Mouse (Mus musculus) adrenal gland, adult 2 months (tissue): ENCODE results near the gene Phtf2. TPM values are rescaled to one million over a fixed set of nuclear protein-coding genes. Genes with fewer than 3 reads are reported as not detected.
A peak's percentile ranks its signal among the peaks of the same experiment; 100 is the strongest.
"Not testable (repeated sequence)": the region's sequence is repeated elsewhere in the genome, so short reads cannot be mapped to it uniquely, and the experiment has no call there.

ENCODE experiments used
- DNase-seq: peaks from one replicate; pipeline ENCODE4 v3.0.0; 2021
- polyA plus RNA-seq: library from polyadenylated mRNA; depleted of rRNA; stranded (reverse); fragments of >200 nt; gene quantifications from 2 replicates; pipeline ENCODE4 v1.2.3, GENCODE M21; 2012
- total RNA-seq, 2 experiments: library from RNA; stranded (reverse); gene quantifications; 2 replicates each; pipeline ENCODE4 v1.2.3; 2021

Phtf2 gene
- total and polyA plus RNA-seq, 3 experiments = 0.56 to 11.0 (median 9.0) TPM

- DNase-seq = no peak
These were observed 16.6 kb downstream of the Phtf2 start for GRCm38 (mm10) chr5:20865193-20865755.

GRCm38 (mm10) chr5:20864216-20864969, 17.5 kb downstream of the Phtf2 start:
- DNase-seq = no peak

DNA sequence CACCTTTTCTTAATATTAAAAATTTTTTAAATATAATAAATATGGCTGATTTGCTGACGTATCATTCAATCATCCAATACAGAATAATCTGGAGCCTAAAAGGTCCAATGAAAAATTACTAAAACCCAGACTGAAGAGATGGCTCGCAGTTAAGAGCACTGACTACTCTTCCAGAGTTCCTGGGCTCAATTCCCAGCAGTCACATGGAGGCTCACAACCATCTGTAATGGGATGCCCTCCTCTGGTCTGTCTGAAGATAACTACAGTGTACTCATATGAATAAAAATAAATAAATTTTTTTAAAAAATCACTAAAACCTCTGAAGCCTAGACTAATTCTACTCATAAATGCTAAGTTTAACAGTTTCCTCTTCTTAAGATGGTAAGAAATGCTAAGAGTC, 20.0 kb downstream of the Phtf2 start:
- no peak for DNase-seq

DNA sequence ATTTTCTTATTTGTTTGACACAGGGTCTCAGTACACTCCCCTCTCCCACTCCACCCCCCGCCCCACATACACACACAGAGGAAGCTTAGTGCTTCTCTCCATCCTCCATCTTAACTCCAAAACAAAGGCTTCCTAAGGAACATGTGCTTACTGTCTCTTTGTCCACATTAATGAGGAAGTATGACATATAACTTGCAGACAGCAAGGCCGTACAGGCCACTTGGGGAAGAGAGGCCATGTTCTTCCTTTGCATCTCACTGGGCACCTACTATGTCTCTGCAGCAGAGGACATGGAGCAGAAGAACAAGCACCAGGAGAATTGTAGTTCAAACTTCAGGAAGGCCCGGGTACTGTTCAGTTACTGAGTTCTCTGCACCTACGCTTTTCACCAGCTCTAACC, 21.4 kb downstream of the Phtf2 start:
- DNase-seq = no peak

DNA sequence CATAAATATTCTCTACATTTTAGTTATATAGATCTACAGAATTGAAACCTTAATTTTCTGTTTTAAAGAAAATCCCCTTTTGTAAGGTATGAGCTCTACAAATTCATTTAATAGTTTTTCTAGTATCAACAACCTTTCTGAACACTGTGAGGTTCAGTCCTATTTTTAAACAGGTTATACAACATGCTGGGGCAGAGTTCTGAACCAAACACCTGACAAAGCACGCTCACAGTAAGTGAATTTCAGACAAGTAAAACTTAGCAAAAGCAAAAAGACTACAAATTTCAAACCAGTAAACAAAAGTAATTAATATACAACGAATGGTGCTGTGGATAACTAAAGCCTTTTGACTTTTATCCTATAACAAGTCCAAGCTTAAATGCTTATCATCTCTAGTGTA, 23.5 kb downstream of the Phtf2 start:
- DNase-seq = no peak

DNA sequence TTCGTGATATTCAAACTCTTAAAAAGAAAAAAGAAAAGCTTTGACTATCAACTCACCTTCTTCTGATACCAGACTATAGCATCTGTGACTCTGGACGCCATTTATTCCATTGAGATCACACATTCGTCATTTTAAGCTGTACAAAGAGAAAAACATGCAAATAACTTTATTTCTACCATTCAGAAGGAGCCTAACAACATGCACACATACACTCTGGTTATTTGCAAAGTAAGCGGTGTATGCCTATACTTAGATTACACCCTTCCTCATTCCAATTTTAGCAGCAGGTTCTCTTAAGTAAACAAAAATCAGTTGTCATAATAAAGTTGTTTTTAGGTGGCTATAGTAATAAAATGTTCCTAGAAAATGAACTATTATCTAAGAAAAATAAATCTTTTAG, 26.9 kb downstream of the Phtf2 start:
- DNase-seq = no peak

- DNase-seq = no peak
These were observed 34.9 kb downstream of the Phtf2 start for GRCm38 (mm10) chr5:20847010-20847409.

- no peak for DNase-seq
These were observed 38.1 kb downstream of the Phtf2 start for GRCm38 (mm10) chr5:20843816-20844215.

- DNase-seq = no peak
These were observed 38.5 kb downstream of the Phtf2 start for GRCm38 (mm10) chr5:20843405-20843804.

DNA sequence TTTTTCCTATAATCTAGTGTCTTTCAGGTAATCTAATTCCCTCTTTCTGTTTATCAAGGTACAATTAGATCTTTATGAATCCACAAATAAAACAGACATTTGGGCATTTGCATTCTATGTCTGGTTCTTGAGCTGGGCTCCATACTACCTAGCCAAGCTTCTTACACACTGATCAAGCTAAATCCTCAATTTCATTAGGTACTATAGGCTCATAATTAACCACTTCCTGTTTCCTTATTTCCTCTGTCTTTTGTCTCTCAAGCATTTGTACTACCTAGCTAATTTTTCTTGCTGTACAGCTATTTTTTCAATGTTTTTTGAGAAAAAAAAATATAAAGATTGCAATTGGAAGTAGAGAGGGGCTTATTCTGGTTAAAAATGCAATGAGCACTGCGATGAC, 44.8 kb downstream of the Phtf2 start:
- DNase-seq = no peak

DNA sequence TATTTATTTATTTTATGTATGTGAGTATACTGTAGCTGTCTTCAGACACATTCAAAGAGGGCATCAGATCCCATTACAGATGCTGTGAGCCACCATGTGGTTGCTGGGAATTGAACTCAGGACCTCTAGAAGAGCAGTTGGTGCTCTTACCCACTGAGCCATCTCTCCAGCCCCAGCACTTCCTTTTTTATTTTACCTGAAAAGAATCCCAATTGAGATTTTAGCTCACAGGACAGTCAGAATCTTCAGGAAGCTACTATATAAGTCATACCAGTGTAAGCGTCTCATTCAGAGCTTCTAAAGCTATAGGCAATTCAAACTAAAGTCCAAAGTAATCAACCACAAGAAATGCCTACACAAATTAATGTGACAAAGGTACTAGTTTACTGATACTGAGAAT, 47.5 kb downstream of the Phtf2 start:
- no peak for DNase-seq

DNA sequence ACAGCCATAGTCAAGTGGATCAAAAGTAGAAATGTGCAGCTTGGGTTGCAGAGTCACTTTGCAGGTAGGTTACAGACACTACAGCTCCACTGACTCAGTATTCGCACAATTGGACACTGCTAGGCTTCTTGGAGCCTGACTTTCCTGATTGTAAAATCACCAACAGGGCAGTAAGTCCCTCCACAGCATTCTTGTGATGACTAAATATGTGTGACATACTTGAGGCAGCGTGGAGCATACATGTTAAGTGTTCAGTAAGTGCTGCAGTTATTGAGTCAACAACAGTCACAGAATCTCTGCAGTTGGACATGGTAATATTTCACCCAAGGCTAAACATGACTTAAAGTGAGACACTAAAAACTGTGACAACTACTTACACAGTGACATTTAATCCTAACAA, 50.5 kb downstream of the Phtf2 start:
- no peak for DNase-seq

- DNase-seq = no peak
These were observed 51.2 kb downstream of the Phtf2 start for GRCm38 (mm10) chr5:20830717-20831116.

DNA sequence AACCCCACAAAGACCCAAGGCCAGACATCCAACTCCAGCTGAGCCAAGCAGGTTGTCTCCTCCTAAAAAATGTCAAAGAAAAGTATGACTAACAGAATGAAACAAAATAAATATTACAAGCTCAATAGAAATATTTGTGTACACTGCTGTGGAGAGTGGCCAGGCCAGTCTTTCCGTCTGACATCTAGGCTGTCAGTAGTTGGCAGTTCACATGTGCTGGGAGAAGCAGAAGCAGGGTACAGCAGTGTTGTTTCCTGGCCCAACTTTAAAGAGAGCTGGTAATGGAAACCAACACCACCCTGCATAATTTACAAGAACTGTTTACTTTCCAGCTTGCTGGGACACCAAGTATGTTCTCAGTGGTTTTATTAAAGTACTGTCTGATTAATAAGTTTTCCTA, 60.3 kb downstream of the Phtf2 start:
- no peak for DNase-seq

- DNase-seq = no peak
These were observed 60.8 kb downstream of the Phtf2 start for GRCm38 (mm10) chr5:20821122-20821521.

- no peak for DNase-seq
These were observed 66.8 kb downstream of the Phtf2 start for GRCm38 (mm10) chr5:20815094-20815493.

GRCm38 (mm10) chr5:20810449-20810848, 71.5 kb downstream of the Phtf2 start:
- DNase-seq = no peak

DNA sequence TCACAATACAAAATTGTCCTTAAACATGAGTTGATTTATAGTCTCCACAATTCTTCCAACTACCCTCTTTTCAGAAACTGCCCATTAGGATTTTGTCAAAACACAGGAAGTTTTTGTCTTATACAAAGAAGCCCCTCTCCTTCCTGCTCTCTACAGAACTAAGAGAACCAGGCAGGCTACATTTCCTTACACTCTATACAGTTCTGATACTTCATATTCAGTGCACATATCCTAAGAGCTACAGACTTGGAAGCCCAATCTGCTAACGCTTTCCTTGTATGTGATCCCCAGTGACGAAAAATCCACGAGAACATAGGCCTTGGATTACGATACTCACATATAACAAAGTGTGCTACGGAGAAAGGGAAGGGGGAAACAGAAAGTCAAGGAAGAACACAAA, 86.0 kb downstream of the Phtf2 start:
- DNase-seq = no peak

DNA sequence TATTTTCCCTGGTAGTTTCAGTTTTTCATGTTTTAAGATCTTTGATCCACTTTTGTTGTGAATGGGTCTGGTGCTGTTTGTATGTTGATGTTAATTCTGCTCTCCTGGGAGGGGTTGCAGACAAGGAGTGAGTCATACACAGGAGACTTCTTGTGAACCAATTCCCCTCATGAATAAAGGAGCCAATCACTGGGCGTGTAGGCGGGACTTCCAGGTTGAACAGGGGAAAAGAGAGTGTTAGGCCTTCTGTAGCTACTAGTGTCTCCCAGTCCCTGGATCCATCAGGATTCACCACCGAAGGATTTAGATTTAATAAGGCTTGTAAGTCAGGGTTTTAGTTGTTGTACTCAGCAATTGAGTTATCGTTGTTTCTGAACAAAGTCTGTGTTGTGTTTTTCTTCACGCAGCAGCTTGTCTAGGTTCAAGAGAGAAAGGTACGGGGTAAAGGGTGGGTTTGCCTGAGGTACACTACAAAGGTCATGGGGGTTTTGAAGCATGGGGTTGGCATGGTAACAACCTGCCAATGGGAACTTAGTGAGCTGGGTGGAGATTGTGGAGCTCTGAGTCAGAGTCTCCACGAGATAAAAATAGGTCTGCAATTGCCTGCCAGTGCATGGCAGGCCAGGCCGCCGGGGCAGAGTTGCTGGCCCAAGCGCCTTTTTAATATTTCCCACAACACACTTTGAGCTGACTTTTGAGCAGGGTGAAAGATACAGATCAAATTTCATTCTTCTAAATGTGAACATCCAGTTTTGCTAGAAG, 90.0 kb downstream of the Phtf2 start:
- peak; percentile 63 for DNase-seq

DNA sequence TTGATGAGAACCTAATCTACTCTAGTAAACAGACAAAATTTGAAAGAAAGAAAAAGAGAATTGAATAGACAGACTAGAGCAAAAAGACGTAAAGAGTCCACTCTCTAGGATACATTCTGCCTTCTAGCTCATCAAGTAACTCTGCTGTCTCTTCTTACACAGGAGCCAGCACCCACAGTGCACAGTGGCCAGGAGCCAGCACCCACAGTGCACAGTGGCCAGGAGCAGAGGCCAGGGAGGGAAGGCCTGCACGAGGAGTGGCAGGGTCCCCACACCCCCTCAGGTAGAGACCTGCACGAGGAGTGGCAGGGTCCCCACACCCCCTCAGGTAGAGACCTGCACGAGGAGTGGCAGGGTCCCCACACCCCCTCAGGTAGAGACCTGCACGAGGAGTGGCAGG, 95.5 kb downstream of the Phtf2 start:
- not testable (repeated sequence) for DNase-seq

GRCm38 (mm10) chr5:20781116-20781515, 100.8 kb downstream of the Phtf2 start:
- no peak for DNase-seq

DNA sequence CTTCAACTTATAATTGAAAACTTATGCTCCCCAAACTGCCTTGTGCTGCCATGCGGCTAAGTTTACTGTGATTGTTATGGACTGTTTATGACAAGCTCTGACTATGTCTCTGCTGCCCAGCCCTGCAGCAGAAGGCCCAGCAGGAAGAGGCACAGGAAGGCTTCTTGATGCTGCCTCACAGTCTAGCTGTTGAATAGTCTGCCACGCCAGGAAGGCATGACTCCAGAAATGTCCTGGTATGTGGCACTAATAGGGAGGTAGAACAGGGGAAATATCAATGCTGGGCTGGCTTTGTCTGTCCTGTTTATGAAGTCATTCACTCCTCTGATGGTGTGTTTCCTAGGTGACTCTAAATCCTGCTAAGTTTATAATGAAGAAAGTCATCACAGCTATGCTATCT, 102.7 kb downstream of the Phtf2 start:
- DNase-seq = no peak

DNA sequence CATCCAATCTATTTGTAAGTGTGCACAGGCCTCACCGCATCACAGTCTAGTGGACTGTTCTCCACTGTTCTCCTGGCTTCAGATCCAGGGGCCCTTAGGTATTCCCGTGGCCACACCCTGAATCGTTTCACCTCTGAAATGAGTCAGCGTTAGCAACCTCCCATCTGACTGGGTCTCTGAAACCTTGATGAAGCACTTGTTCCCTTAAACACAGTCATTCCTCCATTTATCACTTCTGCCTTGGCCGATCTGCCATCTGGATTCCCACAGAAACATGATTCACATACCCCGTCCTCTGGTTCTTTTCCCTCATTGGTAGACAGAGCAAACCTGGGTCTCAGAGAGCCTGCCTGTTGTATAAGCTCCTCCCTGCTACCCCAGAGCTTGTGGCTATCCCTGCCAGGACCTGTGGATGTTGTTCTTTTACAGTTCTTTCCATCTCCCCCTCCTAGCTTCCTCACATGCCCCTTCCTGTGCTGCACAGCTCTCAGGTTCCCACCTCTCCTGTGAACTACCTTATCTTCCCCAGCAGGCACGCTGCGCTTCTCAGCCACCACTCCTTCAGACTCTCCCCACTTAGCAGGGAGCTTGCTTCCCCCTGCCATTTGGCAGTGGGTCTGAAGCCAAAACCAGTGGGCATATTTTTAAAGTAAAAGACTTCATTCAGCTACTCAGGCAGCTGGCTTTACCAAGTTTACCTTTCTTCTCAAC, 103.5 kb downstream of the Phtf2 start:
- DNase-seq = peak; percentile 24
